Mouse (Mus musculus) left cerebral cortex, postnatal 25 days (tissue): ENCODE data around the gene a. TPM values are rescaled to one million over a fixed set of nuclear protein-coding genes. Genes with fewer than 3 reads are reported as not detected.

Source experiments
- DNase-seq, 2 experiments: peaks; one replicate each; pipeline ENCODE4 v3.0.0; 2022; ENCODE audit warnings: low spot score in 2 of 2, mixed read lengths in 1 of 2
- intact Hi-C: fragments of 180-260 bp; cut with DNase I; formaldehyde crosslinking; loops from one replicate; pipeline ENCODE4 v1.15.1; 2025
- total RNA-seq, 2 experiments: library from RNA; stranded (reverse); gene quantifications; 2 replicates each; pipeline ENCODE4 v1.2.3; 2021

a gene
- total RNA-seq, 2 experiments from 2014 or later: not detected

- DNase-seq: peak; percentile 26 to 69
- intact Hi-C loops: loop anchor here (1.0 to 2.0 kb wide), 3 partner anchors 24 to 201 kb away; partner anchors contain the start of genes Itch and Map1lc3a
Measured at GRCm38 (mm10) chr2:155074766-155075330, 283.6 kb downstream of the a start.

DNA sequence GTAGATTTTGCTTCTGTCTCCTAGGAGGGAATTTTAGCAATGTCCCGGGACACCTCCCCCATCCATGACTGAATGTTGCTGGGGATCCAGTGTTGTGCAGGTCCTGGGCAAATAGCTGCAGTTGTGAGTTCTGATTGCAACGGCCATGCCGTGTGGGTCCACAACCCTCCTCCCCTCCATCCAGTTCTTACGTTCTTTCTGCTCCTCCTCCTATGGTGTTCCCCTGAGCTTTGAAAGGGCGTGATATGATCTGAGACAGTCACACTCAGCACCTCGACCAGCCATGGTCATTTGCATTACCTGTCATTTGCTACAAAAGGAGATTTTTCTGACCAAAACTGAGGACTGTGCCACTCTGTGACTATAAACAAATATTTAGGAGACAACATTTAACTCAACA, 284.4 kb downstream of the a start:
- no peak for DNase-seq
- intact Hi-C loops: loop anchor here (2.0 kb wide), 1 partner anchor 25 kb away; no protein-coding TSS in a partner anchor

DNA sequence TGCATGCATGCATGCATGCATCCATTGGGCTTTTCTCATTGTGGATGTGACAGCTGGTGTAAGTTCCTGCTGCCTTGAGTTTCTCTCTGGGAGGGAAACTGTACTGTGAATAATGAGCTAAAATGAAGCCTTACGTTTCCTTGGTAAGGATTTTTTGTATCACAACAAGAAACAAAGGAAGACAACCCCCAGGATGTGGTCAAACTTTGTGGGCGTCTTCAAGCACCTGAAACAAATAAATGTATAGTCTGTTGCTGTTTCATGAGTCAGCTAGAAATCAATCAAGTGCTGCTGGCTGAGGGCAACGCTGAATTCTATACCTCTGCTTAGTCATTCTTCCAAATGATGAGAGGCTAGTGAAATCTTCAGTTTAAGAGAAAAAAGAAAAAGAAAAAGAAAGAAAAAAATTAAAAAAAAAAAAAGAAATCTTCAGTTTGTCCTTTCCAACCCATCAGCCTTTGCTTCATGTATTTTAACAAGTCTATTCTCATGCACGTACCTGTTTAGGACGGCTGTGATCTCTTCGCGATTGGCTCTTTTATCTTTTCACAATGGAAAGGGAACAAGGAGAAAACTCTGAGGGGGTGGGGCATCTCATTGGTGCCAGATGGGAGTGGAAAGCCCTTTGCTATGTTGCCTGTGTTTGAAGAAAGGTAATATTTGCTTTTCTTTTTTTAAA, 288.4 kb downstream of the a start:
- intact Hi-C loops: no loop called here
- DNase-seq: no peak

DNA sequence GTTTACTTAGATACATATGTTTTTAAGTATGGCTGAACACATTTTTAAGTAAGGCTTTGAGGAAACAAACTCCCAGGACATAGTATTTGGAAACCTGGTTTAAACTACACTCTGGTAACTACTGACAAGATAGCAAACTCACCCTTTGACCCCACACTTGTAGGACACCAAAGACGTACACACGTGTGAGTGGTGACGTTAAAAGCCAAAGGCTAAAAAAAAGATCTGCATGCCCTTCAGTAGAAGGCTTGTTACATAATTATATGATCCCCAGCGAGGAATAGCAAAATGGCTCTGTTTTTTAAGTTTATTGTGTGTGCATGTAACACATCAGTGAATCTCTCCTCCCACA, 289.0 kb downstream of the a start:
- no peak for DNase-seq
- intact Hi-C loops: no loop called here

- intact Hi-C loops: no loop called here
- no peak for DNase-seq
Measured at GRCm38 (mm10) chr2:155081056-155081455, 289.9 kb downstream of the a start.

DNA sequence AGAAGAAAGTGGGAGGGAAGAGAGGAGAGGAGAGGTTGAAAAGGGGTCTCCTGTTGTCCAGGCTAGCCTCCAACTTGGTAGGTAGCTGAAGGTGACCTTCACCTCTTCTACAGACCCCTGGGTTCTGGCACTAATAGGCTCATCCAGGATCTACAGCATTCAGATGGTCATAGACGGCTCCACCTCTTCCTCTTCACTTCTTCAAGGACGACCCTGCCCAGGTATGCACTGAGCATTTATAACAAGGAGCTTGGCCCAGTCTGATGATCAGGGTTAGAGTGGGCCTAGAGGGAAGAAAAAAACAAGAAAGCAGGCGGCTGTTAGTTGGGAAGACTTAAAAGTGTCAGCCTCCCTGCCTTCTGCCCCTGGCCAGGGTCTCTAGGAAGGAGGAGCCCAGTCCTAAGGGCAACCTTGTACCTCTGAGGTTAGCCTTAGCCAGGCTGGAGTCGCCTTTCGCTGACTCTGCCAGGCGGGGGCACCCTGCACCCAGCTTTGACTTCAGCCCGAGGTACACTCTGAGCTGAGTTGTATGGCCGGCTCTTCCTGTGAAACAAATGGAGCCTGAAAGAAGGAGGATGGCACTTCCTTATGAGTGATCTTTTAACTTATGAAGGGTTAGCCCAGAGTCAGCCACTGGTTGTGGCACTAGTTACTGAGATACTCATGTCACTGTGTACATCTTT, 291.1 kb downstream of the a start:
- peak; percentile 49 to 70 for DNase-seq
- intact Hi-C loops: no loop called here

DNA sequence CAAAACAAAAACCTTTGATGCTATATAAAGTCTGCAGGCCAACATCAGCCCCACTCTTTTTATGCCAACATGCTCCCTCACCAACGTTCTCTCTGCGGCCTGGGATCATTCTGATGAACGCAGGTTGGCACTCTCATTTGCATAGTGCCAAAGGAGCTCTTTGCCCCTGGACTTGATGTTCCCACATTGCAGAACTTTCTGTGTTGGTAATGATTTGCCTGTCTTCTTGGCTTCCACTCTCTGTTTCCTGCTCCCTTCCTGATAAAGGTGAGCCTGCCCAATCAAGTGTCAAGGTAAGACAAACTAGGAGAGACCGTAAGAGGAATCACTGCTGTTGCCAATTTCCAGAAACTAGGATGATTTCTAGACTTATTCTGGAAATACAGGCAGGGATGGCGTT, 293.3 kb downstream of the a start:
- DNase-seq: no peak
- intact Hi-C loops: no loop called here

- intact Hi-C loops: no loop called here
- DNase-seq: no peak
Measured at GRCm38 (mm10) chr2:155086328-155086727, 295.1 kb downstream of the a start.

DNA sequence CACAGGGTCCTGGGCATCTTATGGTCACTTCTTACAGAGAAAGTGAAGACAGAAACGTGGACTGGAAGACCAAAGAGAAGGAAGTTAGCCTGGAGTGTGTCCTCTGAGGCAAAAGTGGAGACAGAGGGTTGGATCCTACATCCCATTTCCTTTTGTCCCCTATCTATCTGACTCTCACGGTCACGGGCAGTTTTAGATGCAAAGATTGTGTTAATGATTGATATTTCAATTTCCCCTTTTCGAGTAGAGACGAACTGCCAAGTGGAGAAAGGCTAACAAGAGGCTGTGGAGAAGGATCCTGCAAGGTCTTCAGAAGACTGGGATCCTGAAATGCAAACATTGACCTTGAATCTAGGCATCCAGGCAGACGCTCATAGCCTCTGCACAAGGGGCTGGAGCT, 297.1 kb downstream of the a start:
- no peak for DNase-seq
- intact Hi-C loops: no loop called here

DNA sequence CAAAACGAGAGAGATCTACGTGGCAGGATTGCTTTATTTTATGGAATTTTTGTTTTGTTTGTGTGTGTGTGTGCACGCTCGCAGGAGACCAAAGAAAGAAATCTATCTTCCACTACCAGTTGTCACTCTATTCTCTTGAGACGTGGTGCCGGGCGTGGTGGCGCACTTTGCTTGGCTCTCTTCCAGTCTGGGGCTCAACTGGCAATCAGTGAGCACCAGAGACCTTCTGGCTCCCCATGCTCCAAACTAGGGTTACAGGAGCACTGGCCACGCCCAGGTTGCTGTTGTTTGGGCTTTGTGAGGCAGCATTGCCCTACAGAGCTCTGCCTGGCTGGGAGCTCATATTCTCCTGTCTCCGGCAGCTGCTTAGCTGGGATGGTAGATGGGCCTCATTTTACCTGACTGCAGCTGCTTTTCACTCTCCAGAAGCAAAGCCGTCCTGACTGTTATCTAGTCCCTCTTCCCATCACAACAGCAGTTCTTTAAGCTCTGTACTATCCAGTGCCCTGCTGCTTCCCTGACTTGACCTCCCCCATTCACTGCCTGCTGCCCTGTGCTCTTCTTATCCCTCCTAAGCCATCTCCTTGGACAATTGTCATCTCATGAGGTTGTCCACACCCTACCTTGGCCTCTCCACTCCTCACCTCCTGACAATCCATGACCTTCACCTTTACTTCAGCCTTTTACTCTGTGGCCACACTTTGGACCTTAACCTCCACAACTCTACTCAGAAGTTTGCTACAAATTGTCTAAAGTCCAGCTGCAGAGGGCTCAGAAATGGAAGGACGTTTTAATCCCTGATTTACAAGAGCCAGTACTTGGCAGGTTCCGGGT, 299.9 kb downstream of the a start:
- intact Hi-C loops: no loop called here
- DNase-seq: no peak

GRCm38 (mm10) chr2:155091743-155092075, 300.5 kb downstream of the a start:
- DNase-seq: no peak
- intact Hi-C loops: no loop called here

DNA sequence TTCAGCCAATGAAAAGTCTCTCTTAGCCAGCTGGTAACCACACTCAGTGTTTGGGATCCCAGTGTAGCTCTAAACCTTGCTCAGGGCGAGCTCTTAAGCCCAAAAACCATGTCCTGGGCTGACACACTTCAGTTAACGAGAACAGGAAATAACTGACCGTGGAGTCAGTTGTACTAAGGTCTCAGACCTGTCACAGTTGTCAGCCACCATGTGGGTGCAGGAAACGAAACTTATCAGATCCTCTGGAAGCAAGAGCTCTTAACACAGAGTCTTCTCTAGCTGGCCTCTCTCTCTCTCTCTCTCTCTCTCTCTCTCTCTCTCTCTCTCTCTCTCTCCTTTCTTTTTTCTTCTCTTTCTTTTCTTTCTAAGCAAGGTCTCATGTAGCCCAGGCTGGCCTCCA, 302.2 kb downstream of the a start:
- intact Hi-C loops: no loop called here
- DNase-seq: no peak

- no peak for DNase-seq
- intact Hi-C loops: no loop called here
Measured at GRCm38 (mm10) chr2:155098720-155099380, 307.6 kb downstream of the a start.

GRCm38 (mm10) chr2:155099421-155099820, 308.2 kb downstream of the a start:
- intact Hi-C loops: no loop called here
- peak in 1 of 2 experiments; percentile 21 for DNase-seq

DNA sequence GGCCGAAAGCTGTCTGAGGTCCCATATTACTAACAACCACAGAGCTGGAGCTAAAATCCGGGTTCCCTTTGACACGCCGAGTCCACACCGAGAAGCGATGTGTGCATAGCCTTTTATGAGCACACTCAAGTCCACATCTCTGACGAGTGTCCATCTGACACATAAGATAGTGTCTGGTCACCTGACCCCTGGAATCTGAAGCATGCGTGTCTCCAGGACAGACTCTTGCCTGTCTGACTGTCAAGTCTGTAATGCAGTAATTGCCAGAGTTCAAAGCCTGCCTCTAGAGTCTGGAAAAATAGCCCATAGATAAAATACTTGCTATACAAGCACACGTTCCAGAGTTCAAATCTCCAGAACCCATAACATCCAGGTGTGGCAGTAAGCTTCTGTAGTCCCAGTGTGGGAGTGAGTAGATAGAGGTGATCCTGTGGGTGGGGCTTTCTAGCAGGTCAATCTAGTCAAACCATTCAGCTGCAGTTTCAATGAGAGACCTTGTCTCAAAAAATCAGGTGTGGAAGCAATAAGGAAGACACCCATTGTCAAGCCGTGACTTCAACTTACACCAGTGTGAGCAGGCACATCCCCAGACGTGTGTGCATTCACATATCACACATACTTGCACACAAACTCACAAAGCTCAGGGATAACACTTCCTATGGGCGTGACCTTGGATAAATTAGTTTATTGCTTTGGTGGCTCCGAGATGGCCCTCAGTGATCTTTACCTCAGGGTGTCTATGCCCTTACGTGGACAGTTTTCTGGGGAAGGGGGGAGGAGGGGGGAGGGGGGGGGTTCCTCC, 309.0 kb downstream of the a start:
- no peak for DNase-seq
- intact Hi-C loops: no loop called here
